Mouse (Mus musculus) telencephalon, adult 2 months (tissue): ENCODE data around the gene Hsd11b2.
"Not testable (repeated sequence)": the region's sequence is repeated elsewhere in the genome, so short reads cannot be mapped to it uniquely, and the experiment has no call there.

Experiments
- DNase-seq: peaks from one replicate; pipeline ENCODE4 v3.0.0-alpha.2; 2011; ENCODE audit warnings: low read depth, low spot score

The Hsd11b2 gene

GRCm38 (mm10) chr8:105562863-105563262 is 44.3 kb downstream of the Hsd11b2 start:
- no peak for DNase-seq

GRCm38 (mm10) chr8:105563871-105564270 is 45.3 kb downstream of the Hsd11b2 start:
- no peak for DNase-seq

DNA sequence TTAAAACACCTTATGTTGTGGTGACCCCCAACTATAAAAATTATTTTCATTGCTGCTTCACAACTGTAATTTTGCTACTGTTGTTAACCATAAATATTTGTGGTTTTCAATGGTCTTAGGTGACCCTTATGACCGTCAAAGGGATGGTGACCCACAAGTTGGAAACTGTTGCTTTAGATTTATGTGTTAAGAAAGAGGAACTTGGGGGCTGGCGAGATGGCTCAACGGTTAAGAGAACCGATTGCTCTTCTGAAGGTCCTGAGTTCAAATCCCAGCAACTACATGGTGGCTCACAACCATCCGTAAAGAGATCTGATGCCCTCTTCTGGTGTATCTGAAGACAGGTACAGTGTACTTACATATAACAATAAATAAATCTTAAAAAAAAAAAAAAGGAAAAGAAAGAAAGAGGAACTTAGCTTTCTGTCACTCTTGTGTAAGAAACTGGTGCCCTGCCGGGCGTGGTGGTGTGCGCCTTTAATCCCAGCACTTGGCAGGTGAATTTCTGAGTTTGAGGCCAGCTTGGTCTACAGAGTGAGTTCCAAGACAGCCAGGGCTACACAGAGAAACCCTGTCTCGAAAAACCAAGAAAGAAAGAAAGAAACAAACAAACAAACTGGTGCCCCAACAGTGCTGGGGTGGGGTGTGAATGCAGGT is 46.1 kb downstream of the Hsd11b2 start:
- not testable (repeated sequence) for DNase-seq

DNA sequence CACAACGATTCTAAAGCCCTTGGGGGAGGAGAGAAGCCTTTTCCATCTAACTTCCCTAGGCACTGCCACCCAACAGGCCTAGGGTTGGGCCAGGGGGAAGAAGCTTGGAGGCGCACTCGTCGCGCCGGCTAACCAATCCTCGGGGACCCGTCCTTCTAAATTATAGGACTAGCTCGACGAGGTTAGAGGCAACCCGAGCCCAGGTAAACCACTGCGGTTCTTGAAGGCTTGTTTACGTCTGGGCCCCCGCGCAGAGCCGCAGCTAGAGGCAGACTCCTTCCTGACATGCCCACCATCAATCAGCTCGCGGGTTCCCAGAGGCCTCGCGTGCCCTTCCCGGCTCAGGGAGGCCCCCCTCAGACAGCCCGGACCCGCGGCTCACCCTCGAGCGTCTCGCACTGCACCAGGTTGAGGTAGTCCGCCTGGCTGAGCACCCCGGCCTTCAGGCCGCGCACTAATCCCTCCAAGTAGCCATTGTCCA is 46.9 kb downstream of the Hsd11b2 start:
- peak; percentile 19 for DNase-seq

GRCm38 (mm10) chr8:105565952-105566702 is 47.6 kb downstream of the Hsd11b2 start, which contains the start of gene Atp6v0d1:
Gene Atp6v0d1, minus strand, starts transcription at chr8:105566047.
- DNase-seq = peak; percentile 99

DNA sequence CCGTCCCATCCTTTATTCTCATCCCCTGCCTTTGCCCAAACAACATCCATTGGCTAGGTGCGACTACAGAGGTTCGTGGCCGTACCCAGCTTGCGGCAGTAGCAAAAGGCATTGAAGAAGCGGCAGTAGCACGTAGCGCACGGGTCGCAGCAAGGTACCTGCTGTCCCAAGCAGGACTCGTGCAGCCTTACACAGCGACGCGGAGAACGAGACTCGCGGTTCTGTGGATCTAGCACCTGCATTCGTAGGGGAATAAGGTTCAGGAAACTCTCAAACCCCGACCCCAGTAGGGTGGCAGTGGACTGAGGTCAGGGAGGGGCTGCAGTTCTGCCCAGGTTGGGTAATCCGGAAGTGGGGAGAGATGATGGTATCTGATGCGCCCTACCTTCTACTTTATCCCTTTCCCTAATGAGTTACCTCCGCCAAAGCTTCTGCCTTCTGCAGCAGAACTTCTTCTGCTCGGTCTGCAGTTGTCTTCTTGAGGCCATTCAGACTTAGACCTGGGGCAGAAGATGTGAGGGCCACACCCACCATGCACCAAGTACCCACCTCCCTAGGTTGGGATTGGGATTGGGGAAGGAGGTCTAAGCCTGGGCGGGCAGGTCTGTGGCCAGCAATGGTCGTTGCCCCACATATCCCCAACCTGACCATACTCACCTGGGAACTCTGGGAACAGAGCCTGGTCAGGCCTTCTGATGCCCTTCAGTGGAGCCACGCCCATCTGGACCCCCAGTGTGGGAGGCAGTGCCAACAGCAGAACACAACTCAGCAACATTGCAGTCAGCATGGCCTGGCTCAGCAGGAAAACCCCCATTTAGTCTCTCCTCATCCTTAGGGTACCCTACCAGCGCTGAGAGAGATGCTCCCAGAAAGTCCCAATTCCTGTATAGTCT is 48.4 kb downstream of the Hsd11b2 start:
- DNase-seq = no peak

- DNase-seq = peak; percentile 60
Observed at GRCm38 (mm10) chr8:105571810-105572209, 53.3 kb downstream of the Hsd11b2 start.

GRCm38 (mm10) chr8:105573427-105573826 is 54.9 kb downstream of the Hsd11b2 start:
- no peak for DNase-seq
